Mouse (Mus musculus): ENCODE measurements around the gene Fbxl12. TPM values are rescaled to one million over a fixed set of nuclear protein-coding genes. Genes with fewer than 3 reads are reported as not detected.

Fbxl12 gene
- total RNA-seq, 4 experiments from 2014 or later = 20.1 to 29.5 (median 26.9) TPM

DNA sequence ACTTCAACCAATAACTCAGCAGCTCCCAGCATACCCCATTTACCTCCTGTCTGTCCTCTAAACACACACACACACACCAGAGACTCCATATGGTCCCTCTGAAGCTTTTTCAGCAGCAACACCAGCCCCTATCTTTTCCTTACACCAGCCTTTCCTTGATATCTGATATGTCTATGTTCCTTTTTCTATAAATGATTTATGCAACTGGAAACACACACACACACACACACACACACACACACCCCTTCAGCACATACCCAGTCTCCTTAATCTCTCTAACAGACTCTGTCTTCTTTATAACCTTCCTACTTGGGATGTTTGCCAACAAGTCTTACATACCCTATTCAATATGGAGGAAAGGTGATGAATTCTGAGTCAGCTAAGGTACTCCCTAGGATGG is 73.5 kb downstream of the Fbxl12 start:
- DNase-seq (ENCODE audit: low spot score in 2 of 2) = no peak

Other genes starting within 250 kb of the Fbxl12 start
- gene Zfp26, start 184.6 kb downstream of the Fbxl12 start, total RNA-seq (2022) = 10 to 100 TPM; 25.2 to 30.1 (median 26.4) TPM
- 10 to 100 TPM; 24.8 to 29.0 (median 24.8) TPM for gene Zfp426, start 152.0 kb downstream of the Fbxl12 start, total RNA-seq (2022)
- 10 to 100 TPM; 38.8 to 52.8 (median 43.8) TPM for gene Zfp266, start 123.3 kb downstream of the Fbxl12 start, total RNA-seq (2022)
- 10 to 100 TPM; 16.4 to 21.1 (median 18.7) TPM for gene Zfp846, start 63.5 kb downstream of the Fbxl12 start, total RNA-seq (2022)
- gene Ubl5, start 1.9 kb downstream of the Fbxl12 start, total RNA-seq (2022) = 100 to 1,000 TPM; 263 to 330 (median 301) TPM
- 10 to 100 TPM; 32.7 to 37.5 (median 35.2) TPM for gene Pin1, start 7.3 kb upstream of the Fbxl12 start, total RNA-seq (2022)
- 100 to 1,000 TPM; 122 to 129 (median 125) TPM for gene Olfm2, start 101.6 kb upstream of the Fbxl12 start, total RNA-seq (2022)
- 1 to 10 TPM; 1.0 to 2.0 (median 1.3) TPM for gene Col5a3, start 170.3 kb upstream of the Fbxl12 start, total RNA-seq (2022)
- gene Rdh8, start 173.7 kb upstream of the Fbxl12 start, total RNA-seq (2022) = not detected
- gene A230050P20Rik, start 223.9 kb upstream of the Fbxl12 start, total RNA-seq (2022) = 10 to 100 TPM; 71.9 to 91.7 (median 82.6) TPM
- 10 to 100 TPM in 1 of 4 experiments, 1 to 10 TPM in 3; 8.4 to 10.1 (median 9.2) TPM for gene Angptl6, start 235.0 kb upstream of the Fbxl12 start, total RNA-seq (2022)
- 10 to 100 TPM; 21.5 to 27.2 (median 23.6) TPM for gene Ppan, start 243.4 kb upstream of the Fbxl12 start, total RNA-seq (2022)

Measured in left cerebral cortex, adult 8-10 months (tissue).